Mouse (Mus musculus): Measurements from ENCODE around the gene Ttc13.

GRCm38 (mm10) chr8:124663112-124663873 is 58.5 kb downstream of the Ttc13 start, which contains the start of gene 2310022B05Rik:
- TF ChIP-seq MYOD1 (IDR thresholded peaks at IDR 0.05; ENCODE audit: control insufficient read depth, insufficient read length, low read depth) (no peak), CTCF (IDR thresholded peaks at IDR 0.05; ENCODE audit: control insufficient read depth, insufficient read depth, insufficient read length) (no peak), MAX (IDR thresholded peaks at IDR 0.05) (no peak), USF1 (IDR thresholded peaks at IDR 0.05; ENCODE audit: low read depth) (no peak), FOSL1 (IDR thresholded peaks at IDR 0.05; ENCODE audit: insufficient read depth, low read length, poor library complexity, severe bottlenecking) (no peak), MYOG (IDR thresholded peaks at IDR 0.05; ENCODE audit: control insufficient read depth, extremely low read depth, insufficient read length) (no peak), CEBPB (IDR thresholded peaks at IDR 0.05; ENCODE audit: low read depth) (no peak)
